In genomic region chr16:52173253-52173652, GRCm38 (mm10) we compare ENCODE assay signal across 7 mouse cellular contexts.
"Had no signal": no experiment of that assay in that cellular context is flagged by ENCODE, and none has a peak within 500 bp of the region (broad histone marks: within the 10 kb centered on the region; RNA-seq: fewer than 3 reads in every experiment).

No protein-coding gene starts in this region.

- DNase-seq: lung, adult 2 months; lung, postnatal 14 days; lung, postnatal 36 days; right cerebral cortex, postnatal 14 days; thymus, adult 2 months; thymus, postnatal 25 days; thymus, postnatal 4 days had no signal
